Mouse (Mus musculus): Measurements from ENCODE around the gene Abhd18.

GRCm38 (mm10) chr3:40958831-40959230 is 112.1 kb downstream of the Abhd18 start:
- TF ChIP-seq CTCF (IDR thresholded peaks at IDR 0.05; ENCODE audit: insufficient read depth, low read length) (no peak), POLR2A (IDR thresholded peaks at IDR 0.05; ENCODE audit: borderline replicate concordance, extremely low read depth, low read depth, low read length) (no peak)

Measured in lung, adult 2 months (tissue).